Mouse (Mus musculus) retina, postnatal 1 day (tissue): ENCODE measurements around the gene Moap1.

Experiments
- DNase-seq: peaks from one replicate; pipeline ENCODE4 v3.0.0-alpha.2; 2012

Gene Moap1

GRCm38 (mm10) chr12:102704457-102705198 lies 38.8 kb downstream of the Moap1 start, which contains the start of gene Itpk1:
TSS of gene Itpk1 (minus strand) at chr12:102704930.
- peak; percentile 78 for DNase-seq

- DNase-seq = no peak
These were observed 39.5 kb downstream of the Moap1 start for GRCm38 (mm10) chr12:102703921-102704408.

GRCm38 (mm10) chr12:102703441-102703840 lies 40.0 kb downstream of the Moap1 start:
- no peak for DNase-seq

- peak; percentile 57 for DNase-seq
These were observed 40.4 kb downstream of the Moap1 start for GRCm38 (mm10) chr12:102703111-102703412.

- peak; percentile 92 for DNase-seq
These were observed 40.9 kb downstream of the Moap1 start for GRCm38 (mm10) chr12:102702356-102703110.

GRCm38 (mm10) chr12:102701691-102702207 lies 41.7 kb downstream of the Moap1 start:
- no peak for DNase-seq

- no peak for DNase-seq
These were observed 43.0 kb downstream of the Moap1 start for GRCm38 (mm10) chr12:102700453-102700852.

GRCm38 (mm10) chr12:102699156-102699555 lies 44.3 kb downstream of the Moap1 start:
- no peak for DNase-seq

- peak; percentile 68 for DNase-seq
These were observed 45.3 kb downstream of the Moap1 start for GRCm38 (mm10) chr12:102698089-102698684.

GRCm38 (mm10) chr12:102697381-102697780 lies 46.1 kb downstream of the Moap1 start:
- DNase-seq = no peak

GRCm38 (mm10) chr12:102696635-102697354 lies 46.7 kb downstream of the Moap1 start:
- DNase-seq = no peak

- DNase-seq = no peak
These were observed 47.9 kb downstream of the Moap1 start for GRCm38 (mm10) chr12:102695369-102696239.
